Mouse (Mus musculus): ENCODE results near the gene Riiad1. TPM values are rescaled to one million over a fixed set of nuclear protein-coding genes. Genes with fewer than 3 reads are reported as not detected.

The Riiad1 gene
- total and polyA plus RNA-seq, 2 experiments from 2014 or later, result 4.3 TPM; not detected in 1

GRCm38 (mm10) chr3:94459834-94460233, 20.3 kb downstream of the Riiad1 start:
- Histone ChIP-seq H3K4me3 (ENCODE audit: low read depth, low read length) (no peak overlapping the region), H3K9ac (replicated peaks; ENCODE audit: low read depth, low read length) (no peak overlapping the region), H3K27ac (ENCODE audit: low read depth) (no peak overlapping the region), H3K36me3 (replicated peaks; ENCODE audit: control insufficient read depth, insufficient read depth, low read length) (no peaks in the 10 kb centered on the region), H3K27me3 (ENCODE audit: control insufficient read depth, insufficient read depth, low read length) (no peaks in the 10 kb centered on the region), H3K4me1 (ENCODE audit: control insufficient read depth, insufficient read depth) (no peaks in the 10 kb centered on the region), H3K9me3 (replicated peaks; ENCODE audit: control insufficient read depth, low read length) (no peaks in the 10 kb centered on the region), H3K4me2 (ENCODE audit: low read depth, low read length) (no peak overlapping the region)
- no peak for TF ChIP-seq EP300 (IDR thresholded peaks at IDR 0.05; ENCODE audit: low read depth)
- no peak for TF ChIP-seq CTCF (IDR thresholded peaks at IDR 0.05; ENCODE audit: low read depth)
- ATAC-seq (ENCODE audit: insufficient read depth, low read depth) (no peak), DNase-seq (ENCODE audit: low spot score) (no peak)
- 90% methylated on average over 2 of the region's 2 CpGs for WGBS

DNA sequence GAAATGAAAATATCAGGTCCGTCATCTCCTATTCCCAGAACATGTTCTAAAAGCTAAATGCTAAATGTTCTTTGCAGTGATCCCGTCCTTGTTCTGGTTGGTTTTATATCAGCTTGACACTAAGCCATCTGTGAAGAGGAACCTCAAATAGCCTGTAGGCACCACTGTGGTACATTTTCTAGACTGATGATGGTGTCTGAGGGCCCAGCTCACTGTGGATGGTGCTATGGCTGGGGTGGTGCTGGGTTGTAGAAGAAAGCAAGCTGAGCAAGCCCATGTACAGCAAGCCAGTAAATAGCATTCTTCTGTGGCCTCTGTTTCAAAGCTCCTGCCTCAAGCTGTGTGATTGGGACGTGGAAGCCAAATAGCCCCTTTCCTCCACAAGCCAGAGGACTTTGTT, 23.1 kb downstream of the Riiad1 start:
- H3K27me3 ChIP-seq (ENCODE audit: control insufficient read depth, insufficient read depth, low read length), result no peaks in the 10 kb centered on the region
- no peak overlapping the region for H3K9ac ChIP-seq (replicated peaks; ENCODE audit: low read depth, low read length)
- TF ChIP-seq EP300 (IDR thresholded peaks at IDR 0.05; ENCODE audit: low read depth) (no peak), CTCF (IDR thresholded peaks at IDR 0.05; ENCODE audit: low read depth) (no peak)
- no peaks in the 10 kb centered on the region for H3K36me3 ChIP-seq (replicated peaks; ENCODE audit: control insufficient read depth, insufficient read depth, low read length)
- no peak overlapping the region; the same call in 1 of the 2 replicates for H3K4me2 ChIP-seq (ENCODE audit: low read depth, low read length)
- peak overlapping the region; percentile 36; the same call in 1 of the 2 replicates for H3K4me3 ChIP-seq (ENCODE audit: low read depth, low read length)
- no peaks in the 10 kb centered on the region for H3K9me3 ChIP-seq (replicated peaks; ENCODE audit: control insufficient read depth, low read length)
- ATAC-seq (ENCODE audit: insufficient read depth, low read depth), result no peak
- no peak overlapping the region for H3K27ac ChIP-seq (ENCODE audit: low read depth)
- DNase-seq (ENCODE audit: low spot score), result no peak
- no peaks in the 10 kb centered on the region for H3K4me1 ChIP-seq (ENCODE audit: control insufficient read depth, insufficient read depth)
- 69% methylated on average over 3 of the region's 3 CpGs for WGBS

- DNase-seq (ENCODE audit: low spot score) (peak; percentile 84), ATAC-seq (ENCODE audit: insufficient read depth, low read depth) (peak; percentile 75)
- Histone ChIP-seq H3K4me3 (ENCODE audit: low read depth, low read length) (peak overlapping the region; percentile 36), H3K9ac (replicated peaks; ENCODE audit: low read depth, low read length) (no peak overlapping the region), H3K27me3 (ENCODE audit: control insufficient read depth, insufficient read depth, low read length) (no peaks in the 10 kb centered on the region), H3K36me3 (replicated peaks; ENCODE audit: control insufficient read depth, insufficient read depth, low read length) (no peaks in the 10 kb centered on the region), H3K4me1 (ENCODE audit: control insufficient read depth, insufficient read depth) (no peaks in the 10 kb centered on the region), H3K4me2 (ENCODE audit: low read depth, low read length) (peak overlapping the region; percentile 46), H3K9me3 (replicated peaks; ENCODE audit: control insufficient read depth, low read length) (no peaks in the 10 kb centered on the region), H3K27ac (ENCODE audit: low read depth) (no peak overlapping the region)
- 1% methylated on average over 12 of the region's 12 CpGs for WGBS
- no peak for TF ChIP-seq EP300 (IDR thresholded peaks at IDR 0.05; ENCODE audit: low read depth)
- TF ChIP-seq CTCF (IDR thresholded peaks at IDR 0.05; ENCODE audit: low read depth), result peak; percentile 91
Observed at GRCm38 (mm10) chr3:94456529-94457000, 23.6 kb downstream of the Riiad1 start.

DNA sequence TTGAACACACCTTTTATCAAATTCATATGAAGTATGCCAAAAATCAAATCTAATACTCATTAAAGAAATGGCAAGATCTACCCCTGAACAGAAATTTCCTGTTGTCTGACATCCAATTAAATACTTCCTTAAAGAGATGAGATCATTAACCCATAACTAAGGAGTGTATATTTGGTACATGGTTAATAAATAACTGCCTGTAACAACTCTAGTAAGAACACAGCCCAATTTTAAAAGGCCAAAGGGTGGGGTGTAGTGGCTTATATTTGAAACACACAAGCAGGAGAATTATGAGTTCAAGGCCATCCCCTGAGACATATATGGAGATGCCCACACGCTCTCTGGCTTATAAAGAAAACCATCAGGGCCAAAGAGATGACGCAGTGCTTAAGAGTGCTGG, 30.8 kb downstream of the Riiad1 start:
- Histone ChIP-seq H3K4me1 (ENCODE audit: control insufficient read depth, insufficient read depth) (no peaks in the 10 kb centered on the region), H3K9ac (replicated peaks; ENCODE audit: low read depth, low read length) (no peak overlapping the region), H3K27me3 (ENCODE audit: control insufficient read depth, insufficient read depth, low read length) (no peaks in the 10 kb centered on the region), H3K9me3 (replicated peaks; ENCODE audit: control insufficient read depth, low read length) (no peaks in the 10 kb centered on the region), H3K4me3 (ENCODE audit: low read depth, low read length) (no peak overlapping the region), H3K36me3 (replicated peaks; ENCODE audit: control insufficient read depth, insufficient read depth, low read length) (peaks cover 57% of the 10 kb centered on the region), H3K27ac (ENCODE audit: low read depth) (no peak overlapping the region), H3K4me2 (ENCODE audit: low read depth, low read length) (no peak overlapping the region)
- no peak for ATAC-seq (ENCODE audit: insufficient read depth, low read depth)
- DNase-seq (ENCODE audit: low spot score), result no peak
- TF ChIP-seq CTCF (IDR thresholded peaks at IDR 0.05; ENCODE audit: low read depth) (no peak), EP300 (IDR thresholded peaks at IDR 0.05; ENCODE audit: low read depth) (no peak)
- WGBS, result 85% methylated on average over 2 of the region's 2 CpGs

GRCm38 (mm10) chr3:94443597-94443964, 36.6 kb downstream of the Riiad1 start, which contains the start of gene Oaz3:
Oaz3 (minus strand) TSS chr3:94443915.
- no peaks in the 10 kb centered on the region for H3K4me1 ChIP-seq (ENCODE audit: control insufficient read depth, insufficient read depth)
- H3K4me2 ChIP-seq (ENCODE audit: low read depth, low read length), result peak within 1 kb of the TSS; percentile 69
- no peaks in the 10 kb centered on the region for H3K9me3 ChIP-seq (replicated peaks; ENCODE audit: control insufficient read depth, low read length)
- DNase-seq (ENCODE audit: low spot score) (no peak), ATAC-seq (ENCODE audit: insufficient read depth, low read depth) (peak; percentile 36; the same call in 1 of the 2 replicates)
- peak within 1 kb of the TSS; percentile 84 for H3K4me3 ChIP-seq (ENCODE audit: low read depth, low read length)
- 0% methylated on average over 24 of the region's 24 CpGs for WGBS
- peak within 1 kb of the TSS; percentile 64 for H3K27ac ChIP-seq (ENCODE audit: low read depth)
- peak within 1 kb of the TSS; percentile 91 for H3K9ac ChIP-seq (replicated peaks; ENCODE audit: low read depth, low read length)
- H3K27me3 ChIP-seq (ENCODE audit: control insufficient read depth, insufficient read depth, low read length), result no peaks in the 10 kb centered on the region
- H3K36me3 ChIP-seq (replicated peaks; ENCODE audit: control insufficient read depth, insufficient read depth, low read length), result peaks cover 40% of the 10 kb centered on the region
- no peak for TF ChIP-seq CTCF (IDR thresholded peaks at IDR 0.05; ENCODE audit: low read depth)
- TF ChIP-seq EP300 (IDR thresholded peaks at IDR 0.05; ENCODE audit: low read depth), result no peak

Measured in heart, postnatal 0 days (tissue).